Mouse (Mus musculus) liver, embryonic 13.5 days (tissue): Measurements from ENCODE around the gene Pigf. TPM values are rescaled to one million over a fixed set of nuclear protein-coding genes. Genes with fewer than 3 reads are reported as not detected.
"Not testable (repeated sequence)": the region's sequence is repeated elsewhere in the genome, so short reads cannot be mapped to it uniquely, and the experiment has no call there.

Experiments
- ATAC-seq: fragments of 200-750 bp; cut with Nextera tagmentation; 2 replicates; pipeline ENCODE4 v1.8.0; 2017; ENCODE audit warnings: low read depth, mild to moderate bottlenecking, moderate number of reproducible peaks, moderate library complexity
- DNase-seq: peaks from one replicate; pipeline ENCODE4 v3.0.0; 2022
- H3K27ac ChIP-seq: fragments of 300-500 bp; sonication (generic); 2 replicates; pipeline ENCODE4 v1.5.1; 2015; ENCODE audit warnings: moderate library complexity, mild to moderate bottlenecking, inconsistent platforms
- H3K27me3 ChIP-seq: fragments of 300-500 bp; sonication (generic); 2 replicates; pipeline ENCODE4 v1.6.1; 2015; ENCODE audit warnings: mild to moderate bottlenecking, inconsistent platforms
- H3K36me3 ChIP-seq: fragments of 300-500 bp; sonication (generic); 2 replicates; pipeline ENCODE4 v1.6.1; 2015; ENCODE audit warnings: mild to moderate bottlenecking, inconsistent platforms
- H3K4me1 ChIP-seq: fragments of 300-500 bp; sonication (generic); replicated peaks from 2 replicates; pipeline ENCODE4 v1.6.1; 2015; ENCODE audit warnings: inconsistent platforms
- H3K4me2 ChIP-seq: fragments of 300-500 bp; sonication (generic); 2 replicates; pipeline ENCODE4 v1.6.1; 2015; ENCODE audit warnings: inconsistent platforms, mild to moderate bottlenecking, moderate library complexity
- H3K4me3 ChIP-seq: fragments of 300-500 bp; sonication (generic); replicated peaks from 2 replicates; pipeline ENCODE4 v1.5.1; 2015; ENCODE audit warnings: mild to moderate bottlenecking, inconsistent platforms
- H3K9ac ChIP-seq: fragments of 300-500 bp; sonication (generic); 2 replicates; pipeline ENCODE4 v1.6.1; 2015; ENCODE audit warnings: mild to moderate bottlenecking, inconsistent platforms
- H3K9me3 ChIP-seq: fragments of 300-500 bp; sonication (generic); replicated peaks from 2 replicates; pipeline ENCODE4 v1.6.1; 2016; ENCODE audit warnings: inconsistent platforms
- WGBS: fragments of 180-500 bp; shearing (Covaris S2); methylation state at CpG from one replicate; pipeline ENCODE4 v1.1.7; 2015; ENCODE audit not compliant: insufficient replicate concordance; 5-methylcytosine and 5-hydroxymethylcytosine counted together
- polyA plus RNA-seq: library from polyadenylated mRNA; unstranded; fragments of >200 nt; fragmentation: Nextera tagmentation; extraction: Ambion mirVana; gene quantifications from 2 replicates; pipeline ENCODE4 v1.2.1, GENCODE M21; 2015

Pigf gene
- 17.2 and 18.5 TPM in 2 replicates for polyA plus RNA-seq

DNA sequence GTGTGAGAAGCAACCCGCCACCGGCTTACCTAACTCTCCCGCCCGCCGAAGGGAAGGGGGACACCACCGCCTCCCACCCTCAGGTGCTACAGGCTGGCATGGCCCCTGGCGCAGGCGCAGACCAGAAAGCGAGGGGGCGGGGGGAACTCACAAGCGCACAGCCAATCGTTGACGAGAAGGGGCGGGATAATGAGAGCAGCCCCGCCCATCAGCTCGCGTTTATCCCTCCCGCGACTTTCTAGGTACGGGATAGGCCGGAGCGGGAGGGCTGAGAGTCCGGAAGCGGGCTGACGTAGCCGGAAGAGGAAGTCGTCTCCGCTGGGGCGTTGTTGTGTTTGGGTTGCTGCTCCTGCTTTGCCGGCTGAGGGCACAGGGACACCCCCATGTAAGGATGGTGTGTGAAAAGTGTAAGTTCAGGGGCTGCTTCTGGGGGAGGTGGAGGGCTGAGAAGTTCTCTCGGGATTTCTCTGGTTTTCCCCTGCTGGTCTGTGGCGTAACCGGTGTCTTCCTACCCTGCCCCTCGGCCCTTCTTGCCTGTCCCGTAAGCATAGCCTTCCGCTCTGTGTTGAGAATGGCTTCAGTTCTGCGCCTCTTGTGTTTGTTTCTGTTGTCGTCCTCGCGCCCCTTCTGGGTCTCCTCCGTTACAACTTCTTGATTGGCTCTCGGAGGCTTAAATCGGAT, at the start of gene Pigf, which contains the start of gene Cript:
TSS of gene Pigf (minus strand) at position 138 of the 681 bp plus-strand sequence.
TSS of gene Cript (plus strand) at position 282 of the 681 bp plus-strand sequence.
- WGBS, result under 1% methylated on average over 43 of the region's 43 CpGs
- H3K27ac ChIP-seq, result peak within 1 kb of the TSS; percentile 8; the same call in 1 of the 2 replicates

DNA sequence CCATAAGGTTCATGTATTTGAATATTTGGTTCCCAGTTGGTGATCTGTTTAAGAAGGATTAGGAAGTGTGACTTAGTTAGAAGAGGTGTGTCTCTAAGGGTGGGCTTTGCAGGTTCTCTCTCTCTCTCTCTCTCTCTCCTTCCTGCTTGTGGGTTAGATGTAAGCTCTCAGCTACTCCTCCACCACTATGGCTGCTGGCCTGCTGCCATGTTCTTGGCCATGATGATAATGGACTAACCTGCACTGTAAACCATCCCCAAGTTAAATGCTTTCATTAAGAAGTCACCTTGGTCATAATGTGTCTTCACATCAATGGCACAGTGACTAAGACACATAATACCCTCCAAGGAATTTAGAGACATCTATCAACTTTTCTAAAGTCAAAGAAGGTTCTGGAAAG, 48.3 kb upstream of the Pigf start:
- DNase-seq (no peak), ATAC-seq (no peak)

More for the DNA sequence above, at the start of gene Pigf, which contains the start of gene Cript:
- H3K9ac ChIP-seq, result peak within 1 kb of the TSS; percentile 84
- no peaks in the 10 kb centered on the region for H3K9me3 ChIP-seq
- H3K36me3 ChIP-seq, result peaks cover 19% of the 10 kb centered on the region
- peak; percentile 99 for ATAC-seq
- peaks cover 26% of the 10 kb centered on the region for H3K4me1 ChIP-seq
- no peaks in the 10 kb centered on the region for H3K27me3 ChIP-seq
- H3K4me2 ChIP-seq, result peak within 1 kb of the TSS; percentile 97
- DNase-seq, result peak; percentile 93
- peak within 1 kb of the TSS; percentile 92 for H3K4me3 ChIP-seq

DNA sequence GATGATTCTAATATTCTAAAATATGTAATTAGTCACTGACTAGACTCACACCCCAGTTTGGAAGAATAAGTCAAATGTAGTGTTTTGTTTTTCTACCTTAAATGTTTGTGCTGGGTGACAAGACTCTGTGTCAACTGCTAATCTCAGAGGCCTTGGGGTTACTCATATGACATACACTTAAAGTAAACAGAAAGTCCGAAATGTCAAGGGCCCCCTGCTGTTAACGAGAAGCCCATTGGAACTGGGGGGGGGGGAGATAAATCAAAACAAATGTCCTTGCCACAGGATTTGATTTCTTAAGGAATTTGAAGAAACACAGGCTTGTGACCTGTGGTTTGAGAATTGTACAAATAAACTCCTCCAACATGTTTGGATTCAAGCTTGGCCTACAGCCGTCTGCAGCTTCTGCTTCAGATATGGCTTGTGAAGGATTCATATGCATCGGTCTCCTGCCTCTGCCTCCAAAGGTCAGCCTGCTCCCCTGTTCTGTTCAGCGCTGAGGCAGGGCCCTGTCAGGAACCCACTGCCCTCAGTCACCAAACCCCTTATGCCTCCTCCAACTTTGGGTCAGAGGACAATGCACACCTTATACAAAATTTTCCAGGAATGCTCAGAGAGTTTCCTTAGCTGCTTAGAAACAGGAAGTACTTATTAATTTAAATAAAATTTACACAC, 47.7 kb upstream of the Pigf start:
- ATAC-seq, result no peak
- Histone ChIP-seq H3K4me2 (no peak overlapping the region), H3K36me3 (no peaks in the 10 kb centered on the region), H3K27me3 (no peaks in the 10 kb centered on the region), H3K9me3 (no peaks in the 10 kb centered on the region), H3K4me1 (no peaks in the 10 kb centered on the region), H3K4me3 (no peak overlapping the region), H3K27ac (no peak overlapping the region), H3K9ac (no peak overlapping the region)
- WGBS, result 64% methylated on average over 5 of the region's 5 CpGs
- no peak for DNase-seq

More for the DNA sequence above, 48.3 kb upstream of the Pigf start:
- Histone ChIP-seq H3K9ac (no peak overlapping the region), H3K27ac (no peak overlapping the region), H3K4me3 (no peak overlapping the region), H3K36me3 (no peaks in the 10 kb centered on the region), H3K9me3 (no peaks in the 10 kb centered on the region), H3K4me1 (no peaks in the 10 kb centered on the region), H3K4me2 (no peak overlapping the region), H3K27me3 (no peaks in the 10 kb centered on the region)

- not testable (repeated sequence) for H3K36me3 ChIP-seq, H3K4me3 ChIP-seq, H3K27ac ChIP-seq, H3K27me3 ChIP-seq, H3K4me2 ChIP-seq, ATAC-seq, H3K9me3 ChIP-seq, H3K9ac ChIP-seq, DNase-seq, H3K4me1 ChIP-seq
- WGBS, result 51% methylated on average over 1 of the region's 1 CpGs
These were observed 47.0 kb upstream of the Pigf start for GRCm38 (mm10) chr17:87072183-87072582.

DNA sequence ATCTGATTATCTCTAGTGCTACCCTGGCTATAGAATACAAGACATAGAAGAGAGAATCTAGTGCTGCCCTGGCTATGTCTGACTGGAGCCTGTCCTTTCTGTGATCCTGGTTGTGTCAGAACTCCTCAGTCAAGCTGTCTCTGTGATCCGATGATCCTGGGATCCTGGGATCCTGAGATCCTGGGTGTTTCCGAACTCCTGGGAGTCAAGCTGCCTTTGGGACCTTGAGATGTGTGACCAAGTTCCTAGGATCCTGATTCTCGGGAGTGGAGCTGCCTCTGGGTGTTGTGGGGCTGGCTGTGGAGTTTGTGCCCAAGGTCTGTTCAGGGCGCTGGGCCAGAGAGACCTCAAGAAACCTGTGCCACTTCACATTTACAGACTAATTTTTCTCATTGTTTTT, 43.8 kb upstream of the Pigf start:
- Histone ChIP-seq H3K27me3 (no peaks in the 10 kb centered on the region), H3K27ac (no peak overlapping the region), H3K9me3 (no peaks in the 10 kb centered on the region), H3K4me1 (peaks cover under 1% of the 10 kb centered on the region; the same call in 1 of the 2 replicates), H3K4me3 (no peak overlapping the region), H3K36me3 (no peaks in the 10 kb centered on the region), H3K9ac (no peak overlapping the region), H3K4me2 (no peak overlapping the region)
- no peak for ATAC-seq
- DNase-seq, result no peak
- WGBS, result 61% methylated on average over 4 of the region's 4 CpGs

DNA sequence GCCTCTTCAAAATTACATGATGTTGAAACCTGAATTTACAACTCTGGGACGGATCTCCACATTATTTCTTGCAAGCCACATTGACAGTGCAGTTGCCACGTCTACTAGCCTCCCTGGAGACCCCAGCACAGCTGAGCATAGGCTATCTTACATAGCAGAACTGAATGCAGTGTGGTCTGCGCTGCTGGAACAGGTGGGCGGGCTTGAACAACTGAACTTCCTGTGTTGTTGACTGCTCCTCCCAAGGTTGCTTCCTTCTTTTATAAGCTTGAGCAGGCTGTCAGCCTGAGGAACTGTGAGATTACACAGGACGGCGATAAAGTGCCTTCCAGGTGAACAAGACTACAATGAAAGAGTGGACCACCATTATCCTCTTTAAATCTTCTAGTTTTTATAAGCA, 38.8 kb upstream of the Pigf start:
- Histone ChIP-seq H3K36me3 (no peaks in the 10 kb centered on the region), H3K4me3 (no peak overlapping the region), H3K4me2 (no peak overlapping the region), H3K4me1 (peaks cover 4% of the 10 kb centered on the region; the same call in 1 of the 2 replicates), H3K27ac (no peak overlapping the region), H3K9me3 (no peaks in the 10 kb centered on the region), H3K27me3 (no peaks in the 10 kb centered on the region), H3K9ac (no peak overlapping the region)
- no peak for DNase-seq
- ATAC-seq, result no peak
- 26% methylated on average over 6 of the region's 6 CpGs for WGBS

GRCm38 (mm10) chr17:87063461-87063860, 38.3 kb upstream of the Pigf start:
- Histone ChIP-seq H3K27me3 (no peaks in the 10 kb centered on the region), H3K4me1 (peaks cover 4% of the 10 kb centered on the region; the same call in 1 of the 2 replicates), H3K9ac (no peak overlapping the region), H3K4me2 (no peak overlapping the region), H3K27ac (no peak overlapping the region), H3K9me3 (no peaks in the 10 kb centered on the region), H3K4me3 (no peak overlapping the region), H3K36me3 (no peaks in the 10 kb centered on the region)
- WGBS, result 66% methylated on average over 7 of the region's 7 CpGs
- ATAC-seq (no peak), DNase-seq (no peak)

GRCm38 (mm10) chr17:87062639-87063038, 37.4 kb upstream of the Pigf start:
- Histone ChIP-seq H3K4me2 (no peak overlapping the region), H3K4me1 (peaks cover 4% of the 10 kb centered on the region; the same call in 1 of the 2 replicates), H3K9me3 (no peaks in the 10 kb centered on the region), H3K9ac (no peak overlapping the region), H3K27me3 (no peaks in the 10 kb centered on the region), H3K4me3 (no peak overlapping the region), H3K36me3 (no peaks in the 10 kb centered on the region), H3K27ac (no peak overlapping the region)
- 51% methylated on average over 9 of the region's 9 CpGs for WGBS
- DNase-seq (no peak), ATAC-seq (no peak)

GRCm38 (mm10) chr17:87057486-87058266, 32.5 kb upstream of the Pigf start:
- no peak overlapping the region for H3K4me2 ChIP-seq
- no peak overlapping the region for H3K4me3 ChIP-seq
- ATAC-seq, result no peak
- H3K36me3 ChIP-seq, result no peaks in the 10 kb centered on the region
- H3K9me3 ChIP-seq, result no peaks in the 10 kb centered on the region
- H3K27ac ChIP-seq, result no peak overlapping the region
- peaks cover 5% of the 10 kb centered on the region; the same call in 1 of the 2 replicates for H3K4me1 ChIP-seq
- no peak overlapping the region for H3K9ac ChIP-seq
- no peak for DNase-seq
- no peaks in the 10 kb centered on the region for H3K27me3 ChIP-seq
- WGBS, result 61% methylated on average over 8 of the region's 8 CpGs

- ATAC-seq (no peak), DNase-seq (no peak)
- no peaks in the 10 kb centered on the region for H3K27me3 ChIP-seq
- no peak overlapping the region for H3K4me3 ChIP-seq
- peaks cover 5% of the 10 kb centered on the region; the same call in 1 of the 2 replicates for H3K4me1 ChIP-seq
- H3K9me3 ChIP-seq, result no peaks in the 10 kb centered on the region
- no peak overlapping the region for H3K4me2 ChIP-seq
- H3K36me3 ChIP-seq, result no peaks in the 10 kb centered on the region
- 72% methylated on average over 7 of the region's 7 CpGs for WGBS
- H3K27ac ChIP-seq, result no peak overlapping the region
- H3K9ac ChIP-seq, result no peak overlapping the region
These were observed 31.6 kb upstream of the Pigf start for GRCm38 (mm10) chr17:87056761-87057160.

GRCm38 (mm10) chr17:87055663-87056062, 30.5 kb upstream of the Pigf start:
- DNase-seq (no peak), ATAC-seq (no peak)
- WGBS, result 27% methylated on average over 1 of the region's 1 CpGs
- Histone ChIP-seq H3K4me1 (peaks cover 5% of the 10 kb centered on the region; the same call in 1 of the 2 replicates), H3K9ac (no peak overlapping the region), H3K9me3 (no peaks in the 10 kb centered on the region), H3K27me3 (no peaks in the 10 kb centered on the region), H3K27ac (no peak overlapping the region), H3K4me2 (no peak overlapping the region), H3K4me3 (no peak overlapping the region), H3K36me3 (no peaks in the 10 kb centered on the region)
